Mouse (Mus musculus) midbrain, embryonic 15.5 days (tissue): ENCODE results near the gene Prex1. TPM values are rescaled to one million over a fixed set of nuclear protein-coding genes. Genes with fewer than 3 reads are reported as not detected.

Source experiments
- ATAC-seq: fragments of 200-750 bp; cut with Nextera tagmentation; replicated peaks from 2 replicates; pipeline ENCODE4 v1.8.0; 2017; ENCODE audit warnings: moderate TSS enrichment
- H3K27ac ChIP-seq: fragments of 300-500 bp; sonication (generic); 2 replicates; pipeline ENCODE4 v1.5.1; 2015; ENCODE audit warnings: mild to moderate bottlenecking, inconsistent platforms
- H3K27me3 ChIP-seq: fragments of 300-500 bp; sonication (generic); replicated peaks from 2 replicates; pipeline ENCODE4 v1.6.1; 2015; ENCODE audit warnings: inconsistent platforms
- H3K36me3 ChIP-seq: fragments of 300-500 bp; sonication (generic); replicated peaks from 2 replicates; pipeline ENCODE4 v1.6.1; 2015; ENCODE audit warnings: inconsistent platforms
- H3K4me1 ChIP-seq: fragments of 300-500 bp; sonication (generic); 2 replicates; pipeline ENCODE4 v1.6.1; 2015; ENCODE audit warnings: inconsistent platforms
- H3K4me2 ChIP-seq: fragments of 300-500 bp; sonication (generic); 2 replicates; pipeline ENCODE4 v1.6.1; 2015; ENCODE audit warnings: inconsistent platforms, mild to moderate bottlenecking, moderate library complexity
- H3K4me3 ChIP-seq: fragments of 300-500 bp; sonication (generic); 2 replicates; pipeline ENCODE4 v1.5.1; 2015; ENCODE audit warnings: mild to moderate bottlenecking, inconsistent platforms
- H3K9ac ChIP-seq: fragments of 300-500 bp; sonication (generic); 2 replicates; pipeline ENCODE4 v1.6.1; 2015; ENCODE audit warnings: mild to moderate bottlenecking, inconsistent platforms
- H3K9me3 ChIP-seq: fragments of 300-500 bp; sonication (generic); 2 replicates; pipeline ENCODE4 v1.6.1; 2016; ENCODE audit warnings: inconsistent platforms
- WGBS: fragments of 180-500 bp; shearing (Covaris S2); methylation state at CpG from one replicate; pipeline ENCODE4 v1.1.7; 2015; ENCODE audit warnings: mixed read lengths; 5-methylcytosine and 5-hydroxymethylcytosine counted together
- polyA plus RNA-seq: library from polyadenylated mRNA; unstranded; fragments of >200 nt; fragmentation: Nextera tagmentation; extraction: Ambion mirVana; gene quantifications from 2 replicates; pipeline ENCODE4 v1.2.1, GENCODE M21; 2015

Prex1 gene
- polyA plus RNA-seq, 1 experiment from 2014 or later, result 20.6 TPM

DNA sequence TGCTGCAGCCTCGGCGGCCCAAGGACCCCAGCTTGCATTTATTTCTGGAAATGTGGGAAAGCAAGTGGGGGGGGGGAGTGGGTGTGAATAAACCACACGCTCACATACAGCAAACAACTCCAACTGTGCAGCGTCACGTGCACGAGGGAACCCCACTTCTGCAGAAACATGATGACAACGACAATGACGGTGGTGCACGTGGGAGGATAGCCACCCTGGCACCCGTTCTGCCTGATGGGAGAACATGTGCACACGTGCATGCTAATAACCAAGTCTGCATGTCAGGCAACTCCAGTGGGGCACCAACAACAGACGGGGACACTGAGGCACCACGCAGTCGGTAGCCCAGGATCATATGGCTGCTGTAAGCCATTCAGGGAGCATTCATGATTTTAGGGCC, 37.1 kb downstream of the Prex1 start:
- H3K4me1 ChIP-seq, result peaks cover 41% of the 10 kb centered on the region
- ATAC-seq, result no peak
- WGBS, result 66% methylated on average over 14 of the region's 14 CpGs

DNA sequence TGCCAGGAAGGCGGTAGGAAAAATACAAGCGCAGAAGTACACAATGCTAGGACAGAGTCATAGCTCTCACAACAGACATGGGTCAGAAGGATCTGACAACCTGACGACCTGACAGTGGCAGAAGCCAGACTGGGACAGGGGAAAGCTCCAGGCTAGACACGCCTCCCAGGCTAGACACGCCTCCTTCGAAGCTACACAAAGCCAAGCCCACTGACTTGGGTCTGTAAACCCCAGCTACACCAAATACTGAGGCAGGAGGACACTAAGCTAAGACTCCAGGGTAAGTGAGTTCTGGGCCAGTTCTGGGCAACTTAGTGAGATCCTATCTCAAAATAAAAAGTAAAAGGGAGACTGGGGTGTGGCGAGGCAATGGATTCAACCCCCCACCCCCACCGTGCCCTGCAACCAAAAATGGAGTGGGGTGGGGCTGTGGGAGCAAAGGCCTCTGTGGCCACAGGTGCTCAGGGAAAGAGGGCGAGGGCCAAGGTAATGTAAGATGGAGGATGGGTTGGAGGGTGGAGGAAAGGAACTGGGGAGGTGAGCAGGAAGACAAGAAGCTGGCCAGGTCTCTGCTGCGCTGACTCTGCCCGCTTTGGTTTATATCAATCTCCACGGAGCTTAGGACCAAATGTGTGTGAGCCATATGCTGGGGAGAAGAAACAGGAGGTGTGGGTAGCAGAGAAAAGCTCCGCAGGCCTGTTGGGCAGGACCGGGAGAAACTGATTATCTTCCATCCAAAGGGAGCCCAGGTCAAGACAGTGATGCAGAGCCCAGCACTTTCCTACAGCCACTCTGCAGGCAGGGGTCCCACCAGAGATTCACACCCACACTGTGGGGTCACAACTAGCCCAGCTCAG, 37.8 kb downstream of the Prex1 start:
- 36% methylated on average over 14 of the region's 14 CpGs for WGBS
- H3K9ac ChIP-seq, result no peak overlapping the region
- H3K9me3 ChIP-seq, result no peaks in the 10 kb centered on the region
- no peaks in the 10 kb centered on the region for H3K36me3 ChIP-seq
- H3K27ac ChIP-seq, result peak overlapping the region; percentile 44; the same call in 1 of the 2 replicates
- H3K27me3 ChIP-seq, result no peaks in the 10 kb centered on the region
- ATAC-seq, result no peak
- peaks cover 47% of the 10 kb centered on the region for H3K4me1 ChIP-seq
- H3K4me3 ChIP-seq, result no peak overlapping the region
- 0 out of 2 replicates have a peak overlapping the region, but pooled peaks have one; percentile 1 for H3K4me2 ChIP-seq

More for the DNA sequence above, 37.1 kb downstream of the Prex1 start:
- H3K9me3 ChIP-seq, result no peaks in the 10 kb centered on the region
- H3K27me3 ChIP-seq, result no peaks in the 10 kb centered on the region
- H3K9ac ChIP-seq, result no peak overlapping the region
- H3K4me2 ChIP-seq, result 0 out of 2 replicates have a peak overlapping the region, but pooled peaks have one; percentile 1
- no peak overlapping the region for H3K4me3 ChIP-seq
- H3K36me3 ChIP-seq, result no peaks in the 10 kb centered on the region
- H3K27ac ChIP-seq, result no peak overlapping the region

DNA sequence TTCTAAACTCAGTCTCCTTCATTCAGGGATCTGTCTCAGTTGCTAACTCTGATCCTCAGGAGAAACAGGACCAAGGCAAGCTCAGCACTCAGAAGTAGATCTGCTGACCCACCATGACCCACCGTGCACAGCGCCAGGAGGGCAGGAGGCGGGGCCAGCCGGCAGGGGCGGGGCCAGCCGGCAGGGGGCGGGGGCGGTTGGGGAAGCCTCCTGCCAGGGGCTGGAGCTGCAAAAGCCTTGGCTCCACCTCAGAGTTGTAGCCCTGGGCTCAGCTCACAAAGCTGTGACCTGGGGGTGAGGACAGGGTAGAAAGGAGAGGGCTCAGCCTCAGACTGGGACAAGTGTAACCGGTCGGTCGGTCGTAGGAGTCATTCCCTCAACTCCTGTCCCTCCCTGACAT, 38.9 kb downstream of the Prex1 start:
- no peak for ATAC-seq
- Histone ChIP-seq H3K4me2 (no peak overlapping the region), H3K9ac (no peak overlapping the region), H3K27ac (no peak overlapping the region), H3K4me1 (peaks cover 47% of the 10 kb centered on the region), H3K4me3 (no peak overlapping the region), H3K36me3 (no peaks in the 10 kb centered on the region), H3K27me3 (no peaks in the 10 kb centered on the region), H3K9me3 (no peaks in the 10 kb centered on the region)
- 8% methylated on average over 11 of the region's 12 CpGs for WGBS

DNA sequence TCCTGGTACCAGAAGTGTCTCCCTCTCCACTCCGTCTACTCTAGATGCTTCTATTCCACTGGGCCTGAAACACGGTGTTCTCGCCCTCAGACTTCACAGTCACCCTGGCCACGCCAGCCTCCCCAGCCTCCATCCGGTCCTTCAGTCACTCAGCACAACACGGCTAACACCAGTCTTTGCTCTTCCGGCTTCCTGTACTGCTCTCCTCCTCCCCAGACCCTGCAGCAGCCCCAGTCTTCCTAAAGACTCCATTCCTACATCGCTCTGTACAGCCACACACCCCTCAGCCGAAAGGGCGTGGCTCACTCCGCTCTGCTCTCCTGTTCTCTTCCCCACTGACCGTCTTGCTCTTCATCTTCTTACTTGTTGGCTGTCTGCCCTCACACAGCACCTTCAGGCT, 39.7 kb downstream of the Prex1 start:
- ATAC-seq, result no peak
- H3K4me2 ChIP-seq, result no peak overlapping the region
- H3K4me1 ChIP-seq, result peaks cover 47% of the 10 kb centered on the region
- no peak overlapping the region for H3K9ac ChIP-seq
- no peaks in the 10 kb centered on the region for H3K9me3 ChIP-seq
- no peaks in the 10 kb centered on the region for H3K27me3 ChIP-seq
- no peak overlapping the region for H3K4me3 ChIP-seq
- H3K27ac ChIP-seq, result no peak overlapping the region
- H3K36me3 ChIP-seq, result no peaks in the 10 kb centered on the region
- WGBS, result 84% methylated on average over 12 of the region's 12 CpGs

DNA sequence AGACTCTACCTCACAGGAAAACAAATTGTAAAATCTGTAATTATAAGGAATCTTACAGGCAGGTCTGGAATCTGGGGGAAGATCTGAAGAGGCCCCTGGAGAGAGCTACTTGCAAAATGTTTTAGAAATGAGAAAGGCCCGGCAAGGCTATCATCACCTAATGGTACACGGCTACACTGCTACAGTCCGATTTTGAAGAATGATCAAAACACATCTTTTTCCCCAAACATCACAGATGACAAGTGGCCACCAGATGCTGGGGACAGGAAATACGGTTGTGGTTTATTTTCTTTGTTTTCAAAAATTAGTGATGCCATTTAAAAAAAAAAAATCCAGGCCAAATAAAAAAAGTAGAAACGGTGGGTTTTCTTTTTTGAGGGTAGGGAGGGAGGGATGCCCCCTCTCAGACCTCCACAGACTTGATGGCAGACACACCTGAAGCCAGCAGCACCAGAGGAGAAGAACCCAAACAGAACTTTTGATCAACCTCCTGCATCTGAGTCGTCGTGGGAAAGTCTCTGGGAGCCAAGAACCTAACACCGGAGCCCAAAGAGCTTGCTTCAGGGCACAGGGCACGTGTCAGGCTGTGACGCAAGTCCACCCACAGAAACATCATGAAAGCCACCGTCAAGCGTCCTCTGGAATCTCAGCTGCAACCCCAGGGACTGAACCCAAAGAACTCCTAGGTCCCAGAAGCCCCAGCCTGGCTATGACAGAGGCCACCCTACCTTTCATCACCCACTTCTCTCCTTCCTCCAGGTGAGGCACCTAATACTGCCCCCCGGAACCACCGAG, 41.3 kb downstream of the Prex1 start:
- Histone ChIP-seq H3K9ac (no peak overlapping the region), H3K27ac (peak overlapping the region; percentile 34; the same call in 1 of the 2 replicates), H3K4me2 (no peak overlapping the region), H3K4me3 (no peak overlapping the region), H3K4me1 (peaks cover 56% of the 10 kb centered on the region), H3K9me3 (no peaks in the 10 kb centered on the region), H3K36me3 (no peaks in the 10 kb centered on the region), H3K27me3 (no peaks in the 10 kb centered on the region)
- no peak for ATAC-seq
- WGBS, result 79% methylated on average over 14 of the region's 14 CpGs

DNA sequence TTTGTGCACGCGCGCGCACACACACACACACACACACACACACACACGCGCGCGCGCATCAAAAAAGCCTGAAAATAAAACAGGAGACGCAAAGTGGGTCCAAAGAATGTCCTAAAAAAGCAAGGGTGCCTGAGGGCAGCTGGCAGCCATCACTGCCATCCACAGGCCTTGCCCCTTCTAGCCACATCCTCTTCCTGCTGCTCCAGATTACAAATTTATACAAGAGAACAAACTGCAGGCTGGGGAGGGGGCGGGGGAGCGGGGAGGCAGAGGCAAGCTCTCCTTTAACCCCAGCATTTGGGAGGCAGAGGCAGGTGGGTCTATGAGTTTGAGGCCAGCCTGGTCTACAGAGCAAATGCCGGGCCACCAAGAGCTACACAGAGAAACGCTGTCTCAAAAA, 42.0 kb downstream of the Prex1 start:
- Histone ChIP-seq H3K36me3 (no peaks in the 10 kb centered on the region), H3K4me1 (peaks cover 56% of the 10 kb centered on the region), H3K4me2 (no peak overlapping the region), H3K27me3 (no peaks in the 10 kb centered on the region), H3K27ac (peak overlapping the region; percentile 34), H3K9ac (no peak overlapping the region), H3K9me3 (no peaks in the 10 kb centered on the region), H3K4me3 (no peak overlapping the region)
- 82% methylated on average over 14 of the region's 14 CpGs for WGBS
- no peak for ATAC-seq

DNA sequence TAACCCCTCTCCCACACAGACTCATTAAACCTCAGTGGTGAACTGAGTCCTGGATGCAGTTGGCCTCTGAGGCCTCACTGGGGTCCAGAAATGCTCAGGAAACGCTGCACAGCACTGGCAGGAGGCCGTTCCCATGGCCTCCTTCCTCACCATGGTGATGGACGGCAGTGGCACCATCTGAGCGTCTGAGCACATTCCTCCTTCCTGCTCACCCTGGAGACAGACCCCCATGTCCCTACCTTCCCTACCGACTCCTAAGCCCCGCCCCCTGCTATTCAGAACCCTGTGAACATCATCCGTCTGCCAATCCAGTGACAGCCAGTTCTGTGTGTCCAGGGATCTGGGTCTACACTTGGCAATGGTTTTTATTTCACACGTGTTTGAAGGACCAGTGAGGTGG, 42.6 kb downstream of the Prex1 start:
- Histone ChIP-seq H3K4me2 (no peak overlapping the region), H3K4me3 (no peak overlapping the region), H3K9ac (no peak overlapping the region), H3K27ac (peak overlapping the region; percentile 34; the same call in 1 of the 2 replicates), H3K36me3 (no peaks in the 10 kb centered on the region), H3K9me3 (no peaks in the 10 kb centered on the region), H3K27me3 (no peaks in the 10 kb centered on the region), H3K4me1 (peaks cover 52% of the 10 kb centered on the region)
- ATAC-seq, result peak; percentile 81
- WGBS, result 7% methylated on average over 8 of the region's 8 CpGs

DNA sequence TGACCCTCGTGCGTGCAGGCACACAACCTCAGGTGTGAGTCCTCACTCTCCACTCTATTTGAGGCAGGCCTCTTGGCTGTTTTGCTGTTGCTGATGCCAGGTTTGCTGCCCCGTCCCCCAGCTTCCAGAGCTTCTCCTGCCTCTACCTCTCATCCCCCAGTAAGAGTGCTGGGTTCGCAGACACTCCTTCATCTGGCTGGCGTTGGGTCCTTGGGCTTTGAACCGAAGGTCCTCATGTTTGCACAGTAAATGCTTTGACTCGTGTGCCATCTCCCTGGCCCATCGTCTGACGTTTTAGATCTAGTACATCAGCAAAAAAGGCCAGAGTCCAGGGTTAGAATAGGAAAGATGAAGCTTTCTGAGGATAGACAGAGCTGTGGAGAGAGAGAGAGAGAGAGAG, 43.7 kb downstream of the Prex1 start:
- Histone ChIP-seq H3K9me3 (no peaks in the 10 kb centered on the region), H3K4me3 (no peak overlapping the region), H3K4me1 (peaks cover 43% of the 10 kb centered on the region), H3K36me3 (no peaks in the 10 kb centered on the region), H3K27me3 (no peaks in the 10 kb centered on the region), H3K4me2 (no peak overlapping the region), H3K9ac (no peak overlapping the region), H3K27ac (no peak overlapping the region)
- ATAC-seq, result no peak
- WGBS, result 81% methylated on average over 9 of the region's 9 CpGs

DNA sequence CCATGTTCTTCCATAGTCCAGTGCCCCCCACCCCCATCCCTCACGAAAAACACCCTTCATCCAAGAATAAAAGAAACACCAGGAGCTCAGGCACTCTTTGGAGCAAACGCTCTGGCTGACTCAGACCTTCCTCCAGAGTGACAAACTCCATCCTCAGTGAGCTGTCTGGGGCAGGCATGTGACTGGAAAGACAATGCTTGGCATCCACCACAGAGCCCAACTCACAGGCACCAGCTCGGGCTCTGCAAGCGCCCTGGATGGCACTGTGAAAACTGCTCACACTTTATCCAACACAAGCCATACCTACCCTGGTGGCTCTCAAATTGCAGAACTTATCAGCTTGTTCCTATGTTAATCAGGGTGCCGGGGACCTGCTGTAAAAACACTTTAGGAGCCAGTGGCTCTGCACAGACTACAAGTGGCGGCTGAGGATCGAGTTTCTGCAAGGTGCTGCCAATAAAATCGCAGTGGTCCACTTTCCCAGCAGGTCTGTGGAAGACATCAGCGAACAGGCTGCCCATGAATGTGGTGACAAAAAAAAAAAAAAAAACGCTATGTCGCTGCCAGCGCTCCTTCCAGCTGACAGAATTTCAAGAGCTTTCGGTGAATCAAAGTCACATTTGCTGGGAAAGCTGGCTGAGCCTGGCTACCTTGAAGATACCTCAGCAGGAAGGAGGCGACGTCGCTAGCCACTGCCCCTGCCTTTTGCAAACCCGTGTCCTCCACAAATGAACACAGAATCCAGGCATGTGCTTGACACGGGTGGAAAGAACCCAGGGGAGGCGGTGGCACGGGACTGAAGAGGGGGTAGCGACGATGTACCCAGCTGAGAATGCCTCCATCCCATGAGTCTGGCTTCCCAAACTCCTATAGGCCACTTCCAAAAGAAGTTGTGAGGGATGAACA, 45.6 kb downstream of the Prex1 start:
- Histone ChIP-seq H3K36me3 (no peaks in the 10 kb centered on the region), H3K4me1 (peaks cover 58% of the 10 kb centered on the region), H3K9ac (no peak overlapping the region), H3K27ac (peak overlapping the region; percentile 67), H3K4me2 (0 out of 2 replicates have a peak overlapping the region, but pooled peaks have one; percentile 6), H3K9me3 (no peaks in the 10 kb centered on the region), H3K27me3 (no peaks in the 10 kb centered on the region), H3K4me3 (no peak overlapping the region)
- ATAC-seq, result no peak
- 24% methylated on average over 22 of the region's 22 CpGs for WGBS

DNA sequence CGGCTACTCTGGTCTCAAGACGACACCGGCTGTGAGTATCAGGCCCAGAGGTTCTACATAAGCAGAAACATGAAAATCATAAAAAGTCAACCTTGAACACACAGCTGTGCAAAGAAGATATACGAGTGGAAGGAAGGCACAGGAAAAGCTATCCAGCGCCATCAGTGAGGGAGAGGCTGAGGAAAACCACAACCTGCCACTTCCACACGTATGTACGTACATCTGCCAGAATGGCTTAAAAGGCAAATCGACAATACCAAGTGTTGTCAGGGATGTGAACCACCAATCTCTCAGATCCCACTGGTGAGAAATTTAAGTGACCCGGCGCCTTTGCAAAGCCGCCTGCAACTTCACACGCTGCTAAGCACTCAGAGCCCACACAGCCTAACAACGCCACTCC, 47.5 kb downstream of the Prex1 start:
- no peak for ATAC-seq
- Histone ChIP-seq H3K4me1 (peaks cover 53% of the 10 kb centered on the region), H3K9ac (no peak overlapping the region), H3K27ac (no peak overlapping the region), H3K27me3 (no peaks in the 10 kb centered on the region), H3K36me3 (no peaks in the 10 kb centered on the region), H3K4me3 (no peak overlapping the region), H3K4me2 (no peak overlapping the region), H3K9me3 (no peaks in the 10 kb centered on the region)
- 92% methylated on average over 13 of the region's 13 CpGs for WGBS

DNA sequence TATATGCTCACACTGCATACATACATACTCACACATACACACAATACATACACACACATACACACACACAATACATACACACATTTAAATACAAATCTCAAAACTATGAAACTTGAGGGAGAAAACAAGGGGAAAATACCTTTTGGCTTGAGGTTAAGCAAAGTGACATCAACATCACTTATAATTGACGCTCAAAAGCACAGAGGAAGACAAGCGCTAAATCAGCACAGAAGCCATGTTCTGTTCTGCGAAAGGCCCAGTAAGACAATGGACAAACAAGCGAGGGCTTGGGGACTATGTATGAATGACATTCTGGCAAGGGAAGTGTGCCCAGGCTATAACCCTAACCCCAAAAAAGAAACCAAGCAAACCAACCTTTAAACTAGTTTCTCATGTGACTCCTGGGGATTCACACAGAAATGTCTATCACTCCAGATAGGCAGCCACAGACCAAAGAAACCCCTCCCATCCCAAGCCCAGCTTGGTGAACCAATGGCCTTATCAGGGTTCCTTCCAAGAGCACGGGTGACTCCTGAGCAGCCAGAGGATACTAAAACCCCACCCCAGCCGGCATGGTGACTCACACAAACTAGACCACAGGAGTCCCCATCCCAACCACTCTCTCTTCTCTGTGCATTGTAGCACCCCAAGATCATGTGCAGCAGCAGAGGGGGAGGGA, 48.2 kb downstream of the Prex1 start:
- Histone ChIP-seq H3K36me3 (no peaks in the 10 kb centered on the region), H3K27me3 (no peaks in the 10 kb centered on the region), H3K4me3 (no peak overlapping the region), H3K9me3 (no peaks in the 10 kb centered on the region), H3K4me1 (peaks cover 48% of the 10 kb centered on the region), H3K4me2 (no peak overlapping the region), H3K9ac (no peak overlapping the region), H3K27ac (no peak overlapping the region)
- 82% methylated on average over 6 of the region's 6 CpGs for WGBS
- no peak for ATAC-seq
